Comparison of ENCODE assay signal across 8 mouse cellular contexts in genomic region chr17:24527723-24528559, GRCm38 (mm10). TPM values are rescaled to one million over a fixed set of nuclear protein-coding genes. Genes with fewer than 3 reads are reported as not detected.
DNase-seq lines count a peak whose midpoint lies in the region; ATAC-seq lines count a peak whose summit lies in the region.

TSS of gene Traf7 (minus strand) at chr17:24527938.

- DNase-seq in ES-CJ7 (ENCODE audit: low read depth, low spot score), result peak; percentile 100
- DNase-seq in cerebellum, adult 11 months, result peak; percentile 89
- peak; percentile 100 for DNase-seq in forebrain, embryonic 14.5 days (ENCODE audit: low spot score)
- peak; percentile 86 to 91 for DNase-seq in heart, postnatal 14 days
- peak; percentile 97 for DNase-seq in layer of hippocampus, adult 11-12 months (ENCODE audit: low spot score)
- peak; percentile 96 to 98 for DNase-seq in lung, adult 18-20 months
- peak; percentile 98 for DNase-seq in testis, postnatal 14 days (ENCODE audit: low spot score)

- peak; percentile 98 for ATAC-seq in forebrain, embryonic 14.5 days
- ATAC-seq in neural tube, embryonic 15.5 days (ENCODE audit: low FRiP score), result peak; percentile 96

- peak within 1 kb of the TSS; percentile 78 for H3K27ac ChIP-seq in forebrain, embryonic 14.5 days (ENCODE audit: low read depth, low read length)
- H3K27ac ChIP-seq in neural tube, embryonic 15.5 days (replicated peaks), result peak within 1 kb of the TSS; percentile 89

- no peaks in the 10 kb centered on the region for H3K9me3 ChIP-seq in forebrain, embryonic 14.5 days (replicated peaks; ENCODE audit: control insufficient read depth, low read length)
- H3K9me3 ChIP-seq in neural tube, embryonic 15.5 days (replicated peaks), result no peaks in the 10 kb centered on the region

- peak within 1 kb of the TSS; percentile 94 for H3K4me2 ChIP-seq in forebrain, embryonic 14.5 days (ENCODE audit: low read length)
- H3K4me2 ChIP-seq in neural tube, embryonic 15.5 days, result peak within 1 kb of the TSS; percentile 81

- H3K27me3 ChIP-seq in forebrain, embryonic 14.5 days (replicated peaks; ENCODE audit: control insufficient read depth, insufficient read depth, low read length), result no peaks in the 10 kb centered on the region
- no peaks in the 10 kb centered on the region for H3K27me3 ChIP-seq in neural tube, embryonic 15.5 days (replicated peaks)

- peaks cover 25% of the 10 kb centered on the region for H3K4me1 ChIP-seq in forebrain, embryonic 14.5 days (ENCODE audit: control insufficient read depth, insufficient read depth, low read length)
- peaks cover 72% of the 10 kb centered on the region for H3K4me1 ChIP-seq in neural tube, embryonic 15.5 days

- under 1% methylated on average over 40 of the region's 40 CpGs for WGBS in forebrain, embryonic 14.5 days
- under 1% methylated on average over 40 of the region's 40 CpGs for WGBS in neural tube, embryonic 15.5 days

- H3K4me3 ChIP-seq in forebrain, embryonic 14.5 days (ENCODE audit: low read depth, low read length), result peak within 1 kb of the TSS; percentile 82
- H3K4me3 ChIP-seq in neural tube, embryonic 15.5 days (replicated peaks), result peak within 1 kb of the TSS; percentile 97

- peak within 1 kb of the TSS; percentile 89 for H3K9ac ChIP-seq in forebrain, embryonic 14.5 days (ENCODE audit: low read length)
- peak within 1 kb of the TSS; percentile 96 for H3K9ac ChIP-seq in neural tube, embryonic 15.5 days (replicated peaks)

- peaks cover 17% of the 10 kb centered on the region for H3K36me3 ChIP-seq in forebrain, embryonic 14.5 days (ENCODE audit: control insufficient read depth, insufficient read depth, low read length)
- H3K36me3 ChIP-seq in neural tube, embryonic 15.5 days, result peaks cover 4% of the 10 kb centered on the region; the same call in 1 of the 2 replicates

- intact Hi-C loops in heart, postnatal 14 days (cut with DNase I), result loop anchor here (5.0 kb wide), 1 partner anchor 46 kb away; no protein-coding TSS in a partner anchor

RNA-seq across cellular contexts. Expression of gene Traf7, which starts in this region (rescaled TPM):
- 80.1 and 96.6 TPM in 2 replicates for polyA plus RNA-seq in forebrain, embryonic 14.5 days (2014; fragmentation: Nextera tagmentation; extraction: Ambion mirVana)
- total RNA-seq in heart, postnatal 14 days (2021), result 10 to 100 TPM; 57.2 to 65.5 TPM
- polyA plus RNA-seq in neural tube, embryonic 15.5 days (2015; fragmentation: Nextera tagmentation; extraction: Ambion mirVana), result 83.2 and 89.4 TPM in 2 replicates

Comparison
In these comparisons a context has a peak if more than half of its experiments do, and no peak if none do; other contexts are left out.
1. Peak in every context shown above with its lines: DNase-seq, ATAC-seq, H3K4me3 ChIP-seq and H3K27ac ChIP-seq.